Mouse (Mus musculus): ENCODE measurements around the gene Myo6. TPM values are rescaled to one million over a fixed set of nuclear protein-coding genes. Genes with fewer than 3 reads are reported as not detected.

Gene Myo6
- polyA plus RNA-seq (2012; rRNA removed) (7.6 and 8.6 TPM in 2 replicates), polyA plus RNA-seq (2014; fragmentation: Nextera tagmentation; extraction: Ambion mirVana) (11.1 and 12.9 TPM in 2 replicates)

GRCm38 (mm10) chr9:80164611-80165474, at the start of gene Myo6:
Gene Myo6, plus strand, starts transcription at chr9:80165031.
- Histone ChIP-seq H3K9me3 (ENCODE audit: control insufficient read depth, low read length) (no peaks in the 10 kb centered on the region), H3K4me2 (replicated peaks; ENCODE audit: low read depth, low read length, severe bottlenecking) (peak within 1 kb of the TSS; percentile 88), H3K27ac (replicated peaks; ENCODE audit: low read depth, low read length) (peak within 1 kb of the TSS; percentile 74), H3K4me3 (replicated peaks; ENCODE audit: low read length) (peak within 1 kb of the TSS; percentile 77), H3K36me3 (ENCODE audit: control insufficient read depth, insufficient read depth, low read length) (no peaks in the 10 kb centered on the region), H3K4me1 (ENCODE audit: control insufficient read depth, insufficient read depth, low read length) (0 out of 2 replicates have a peak, but pooled peaks cover 6% of the 10 kb centered on the region), H3K9ac (ENCODE audit: low read depth, low read length, severe bottlenecking) (peak within 1 kb of the TSS; percentile 71), H3K27me3 (ENCODE audit: control insufficient read depth, insufficient read depth, low read length) (no peaks in the 10 kb centered on the region)
- WGBS: under 1% methylated on average over 57 of the region's 69 CpGs
- 0 out of 2 replicates have a peak, but pooled peaks have one; percentile 33 for TF ChIP-seq POLR2A (IDR thresholded peaks at IDR 0.05; ENCODE audit: borderline replicate concordance, extremely low read depth, insufficient read depth, insufficient read length)
- ATAC-seq (ENCODE audit: low FRiP score, low read depth) (peak; percentile 97), DNase-seq (ENCODE audit: low spot score) (peak; percentile 82)

- peaks cover 53% of the 10 kb centered on the region for H3K36me3 ChIP-seq (ENCODE audit: control insufficient read depth, insufficient read depth, low read length)
- DNase-seq (ENCODE audit: low spot score) (no peak), ATAC-seq (ENCODE audit: low FRiP score, low read depth) (no peak)
- no peak overlapping the region for H3K9ac ChIP-seq (ENCODE audit: low read depth, low read length, severe bottlenecking)
- WGBS: 26% methylated on average over 10 of the region's 10 CpGs
- TF ChIP-seq POLR2A (IDR thresholded peaks at IDR 0.05; ENCODE audit: borderline replicate concordance, extremely low read depth, insufficient read depth, insufficient read length): no peak
- no peaks in the 10 kb centered on the region for H3K4me1 ChIP-seq (ENCODE audit: control insufficient read depth, insufficient read depth, low read length)
- no peaks in the 10 kb centered on the region for H3K9me3 ChIP-seq (ENCODE audit: control insufficient read depth, low read length)
- H3K4me2 ChIP-seq (replicated peaks; ENCODE audit: low read depth, low read length, severe bottlenecking): no peak overlapping the region
- H3K4me3 ChIP-seq (replicated peaks; ENCODE audit: low read length): no peak overlapping the region
- H3K27ac ChIP-seq (replicated peaks; ENCODE audit: low read depth, low read length): no peak overlapping the region
- no peaks in the 10 kb centered on the region for H3K27me3 ChIP-seq (ENCODE audit: control insufficient read depth, insufficient read depth, low read length)
These were observed 18.7 kb upstream of the Myo6 start for GRCm38 (mm10) chr9:80145992-80146587.

DNA sequence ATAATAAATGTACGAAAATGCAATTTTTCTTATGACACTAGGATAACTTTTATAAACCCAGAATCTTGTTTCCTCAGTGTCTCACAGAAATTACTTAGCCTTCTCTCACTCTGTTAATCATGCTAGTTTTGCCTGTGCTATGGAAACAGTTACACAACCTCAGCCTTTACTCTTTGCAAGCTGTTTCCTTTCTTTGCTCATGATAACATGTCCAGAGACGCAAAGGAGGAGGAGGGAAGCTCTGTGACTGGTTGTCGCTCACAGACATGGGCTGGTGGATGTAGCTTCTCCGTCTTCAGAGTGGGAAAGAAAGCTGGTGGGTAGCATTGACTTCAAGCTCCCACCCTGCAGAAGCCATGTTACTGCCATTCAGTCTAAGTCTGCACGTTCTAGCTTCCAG, 15.2 kb upstream of the Myo6 start:
- 91% methylated on average over 5 of the region's 5 CpGs for whole genome bisulfite sequencing
- Histone ChIP-seq H3K4me2 (replicated peaks; ENCODE audit: low read depth, low read length, severe bottlenecking) (no peak overlapping the region), H3K27ac (replicated peaks; ENCODE audit: low read depth, low read length) (no peak overlapping the region), H3K4me3 (replicated peaks; ENCODE audit: low read length) (no peak overlapping the region), H3K9me3 (ENCODE audit: control insufficient read depth, low read length) (no peaks in the 10 kb centered on the region), H3K4me1 (ENCODE audit: control insufficient read depth, insufficient read depth, low read length) (no peaks in the 10 kb centered on the region), H3K27me3 (ENCODE audit: control insufficient read depth, insufficient read depth, low read length) (no peaks in the 10 kb centered on the region), H3K36me3 (ENCODE audit: control insufficient read depth, insufficient read depth, low read length) (peaks cover 26% of the 10 kb centered on the region), H3K9ac (ENCODE audit: low read depth, low read length, severe bottlenecking) (no peak overlapping the region)
- TF ChIP-seq POLR2A (IDR thresholded peaks at IDR 0.05; ENCODE audit: borderline replicate concordance, extremely low read depth, insufficient read depth, insufficient read length): no peak
- DNase-seq (ENCODE audit: low spot score) (no peak), ATAC-seq (ENCODE audit: low FRiP score, low read depth) (no peak)

GRCm38 (mm10) chr9:80155277-80155676, 9.6 kb upstream of the Myo6 start:
- no peak overlapping the region for H3K4me2 ChIP-seq (replicated peaks; ENCODE audit: low read depth, low read length, severe bottlenecking)
- H3K4me3 ChIP-seq (replicated peaks; ENCODE audit: low read length): no peak overlapping the region
- no peak for ATAC-seq (ENCODE audit: low FRiP score, low read depth)
- no peaks in the 10 kb centered on the region for H3K4me1 ChIP-seq (ENCODE audit: control insufficient read depth, insufficient read depth, low read length)
- H3K27ac ChIP-seq (replicated peaks; ENCODE audit: low read depth, low read length): no peak overlapping the region
- H3K9me3 ChIP-seq (ENCODE audit: control insufficient read depth, low read length): no peaks in the 10 kb centered on the region
- TF ChIP-seq POLR2A (IDR thresholded peaks at IDR 0.05; ENCODE audit: borderline replicate concordance, extremely low read depth, insufficient read depth, insufficient read length): no peak
- 79% methylated on average over 5 of the region's 5 CpGs for WGBS
- no peaks in the 10 kb centered on the region for H3K27me3 ChIP-seq (ENCODE audit: control insufficient read depth, insufficient read depth, low read length)
- no peak overlapping the region for H3K9ac ChIP-seq (ENCODE audit: low read depth, low read length, severe bottlenecking)
- peaks cover 3% of the 10 kb centered on the region; the same call in 1 of the 2 replicates for H3K36me3 ChIP-seq (ENCODE audit: control insufficient read depth, insufficient read depth, low read length)
- DNase-seq (ENCODE audit: low spot score): no peak

- H3K4me3 ChIP-seq (replicated peaks; ENCODE audit: low read length): no peak overlapping the region
- TF ChIP-seq POLR2A (IDR thresholded peaks at IDR 0.05; ENCODE audit: borderline replicate concordance, extremely low read depth, insufficient read depth, insufficient read length): no peak
- DNase-seq (ENCODE audit: low spot score) (no peak), ATAC-seq (ENCODE audit: low FRiP score, low read depth) (no peak)
- H3K4me1 ChIP-seq (ENCODE audit: control insufficient read depth, insufficient read depth, low read length): no peaks in the 10 kb centered on the region
- H3K27ac ChIP-seq (replicated peaks; ENCODE audit: low read depth, low read length): no peak overlapping the region
- no peaks in the 10 kb centered on the region; the same call in 1 of the 2 replicates for H3K36me3 ChIP-seq (ENCODE audit: control insufficient read depth, insufficient read depth, low read length)
- H3K27me3 ChIP-seq (ENCODE audit: control insufficient read depth, insufficient read depth, low read length): no peaks in the 10 kb centered on the region
- WGBS: 56% methylated on average over 5 of the region's 5 CpGs
- no peaks in the 10 kb centered on the region for H3K9me3 ChIP-seq (ENCODE audit: control insufficient read depth, low read length)
- H3K4me2 ChIP-seq (replicated peaks; ENCODE audit: low read depth, low read length, severe bottlenecking): no peak overlapping the region
- no peak overlapping the region for H3K9ac ChIP-seq (ENCODE audit: low read depth, low read length, severe bottlenecking)
These were observed 8.1 kb upstream of the Myo6 start for GRCm38 (mm10) chr9:80156780-80157179.
